Mouse (Mus musculus): ENCODE results near the gene Catsperb.

GRCm38 (mm10) chr12:101426131-101426530 is 21.7 kb downstream of the Catsperb start:
- TF ChIP-seq POLR2A (IDR thresholded peaks at IDR 0.05; ENCODE audit: borderline replicate concordance, control insufficient read depth, low read depth, low read length) = no peak
- TF ChIP-seq CTCF (IDR thresholded peaks at IDR 0.05; ENCODE audit: control insufficient read depth, insufficient read depth, low read length) = no peak

Data from bone marrow, adult 2 months (tissue).